Mouse (Mus musculus): ENCODE measurements around the gene Gm11937. TPM values are rescaled to one million over a fixed set of nuclear protein-coding genes. Genes with fewer than 3 reads are reported as not detected.
"Not testable (repeated sequence)": the region's sequence is repeated elsewhere in the genome, so short reads cannot be mapped to it uniquely, and the experiment has no call there.

Gene Gm11937
- total RNA-seq (2014; fragmentation: Nextera tagmentation) (not detected in 2 replicates), total RNA-seq (2017) (not detected in 2 replicates)

DNA sequence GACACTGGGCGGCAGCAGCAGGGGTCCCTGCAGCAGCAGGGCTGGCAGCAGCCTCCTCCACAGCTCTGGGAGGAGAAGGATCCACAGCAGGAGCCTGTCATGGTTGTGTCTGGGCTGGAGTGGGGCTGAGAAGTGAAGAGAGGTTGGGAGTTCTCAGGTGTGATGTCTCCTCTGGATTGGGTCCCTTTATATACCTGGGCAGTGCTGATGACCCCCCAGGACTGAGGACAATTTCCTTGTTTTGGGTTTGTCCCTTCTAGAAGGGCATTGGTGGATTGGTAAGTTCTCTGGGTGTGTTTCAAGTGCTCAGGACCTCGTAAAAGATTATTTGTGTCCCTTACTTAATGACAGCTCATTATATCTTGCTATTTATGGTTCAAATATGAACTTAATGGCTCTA lies at the start of gene Gm11937:
Gene Gm11937 (minus strand): TSS at position 101 of the 400 bp plus-strand sequence.
- ATAC-seq (replicated peaks; ENCODE audit: poor library complexity, severe bottlenecking) = not testable (repeated sequence)

DNA sequence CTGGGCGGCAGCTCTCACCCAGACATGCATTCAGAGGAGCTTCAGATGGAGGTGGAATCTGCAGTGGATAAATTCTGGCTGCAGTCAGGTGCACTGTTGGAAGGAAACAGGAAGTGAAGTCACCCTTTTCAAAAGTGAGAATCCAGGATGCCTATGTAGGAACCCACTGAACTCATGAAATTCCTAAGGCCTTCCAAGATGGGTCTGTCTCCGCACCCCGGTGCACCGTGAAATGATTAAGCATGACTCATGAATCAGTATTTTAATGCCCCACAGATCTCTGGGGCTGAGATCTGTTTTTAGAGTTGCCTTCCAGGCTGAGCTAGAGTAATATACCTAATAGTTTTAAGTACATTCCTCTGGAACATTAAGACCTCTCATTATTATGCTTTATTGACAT lies 49.3 kb upstream of the Gm11937 start:
- no peak for ATAC-seq (replicated peaks; ENCODE audit: poor library complexity, severe bottlenecking)

DNA sequence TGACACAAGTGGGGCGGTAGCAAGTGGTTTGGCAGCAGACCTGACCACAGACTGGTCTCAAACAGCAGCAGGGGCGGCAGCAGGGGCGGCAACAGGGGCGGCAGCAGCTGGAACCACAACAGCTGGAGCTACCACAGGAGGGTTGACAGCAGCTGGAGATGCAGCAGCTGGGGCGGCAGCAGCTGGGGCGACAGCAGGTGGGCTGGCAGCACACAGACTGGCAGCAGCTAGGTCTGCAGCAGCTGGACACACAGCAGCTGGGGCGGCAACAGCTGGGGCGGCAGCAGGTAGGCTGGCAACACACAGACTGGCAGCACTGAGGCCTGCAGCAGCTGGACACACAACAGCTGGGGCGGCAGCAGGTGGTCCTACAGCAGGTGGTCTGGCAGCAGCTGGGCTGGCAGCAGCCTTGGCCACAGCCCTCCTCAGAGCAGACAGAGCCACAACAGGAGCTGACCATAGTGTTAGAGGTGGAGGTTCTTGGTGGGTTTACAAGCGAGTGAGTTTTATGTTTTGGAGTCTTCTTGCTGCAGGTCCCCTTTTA lies 48.5 kb upstream of the Gm11937 start, which contains the start of gene Gm11563:
Gene Gm11563 (minus strand): TSS at position 494 of the 544 bp plus-strand sequence.
- not testable (repeated sequence) for ATAC-seq (replicated peaks; ENCODE audit: poor library complexity, severe bottlenecking)

DNA sequence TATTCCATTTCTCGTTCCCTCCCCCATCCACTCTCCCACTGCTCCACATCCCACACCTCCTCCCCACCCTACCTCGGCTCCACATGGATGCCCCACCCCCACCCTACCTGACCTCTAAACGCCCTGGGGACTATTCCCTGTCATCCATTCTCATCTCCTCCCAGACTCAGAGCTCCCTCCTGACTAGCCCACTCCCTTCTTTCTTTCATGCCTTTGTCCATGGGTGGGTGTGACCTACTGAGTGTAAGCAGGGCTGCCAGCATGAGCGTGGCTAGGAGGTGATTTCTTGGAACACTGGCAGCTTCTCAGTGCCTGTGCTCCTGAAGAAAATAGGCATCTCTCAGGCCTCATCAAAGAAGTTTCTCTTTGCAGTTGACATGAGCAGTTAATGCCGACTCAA lies 47.1 kb upstream of the Gm11937 start:
- no peak for ATAC-seq (replicated peaks; ENCODE audit: poor library complexity, severe bottlenecking)

DNA sequence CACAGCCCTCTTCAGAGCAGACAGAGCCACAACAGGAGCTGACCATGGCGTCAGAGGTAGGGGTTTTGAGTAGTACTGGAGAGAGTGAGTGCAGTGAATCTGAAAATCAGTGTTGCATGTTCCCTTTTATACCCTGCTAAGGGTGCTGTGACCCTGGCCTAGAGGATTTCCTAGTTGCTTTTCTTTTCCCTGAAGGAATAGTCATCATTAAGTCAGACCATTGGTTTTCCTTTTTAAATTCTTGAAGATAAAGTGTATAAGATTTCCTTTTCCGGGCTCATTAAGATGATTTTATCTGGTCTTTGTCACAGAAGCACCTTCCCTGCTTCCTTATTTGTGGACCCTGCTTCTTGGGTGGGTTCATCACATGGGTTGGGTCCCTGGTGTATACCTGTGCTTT lies 40.1 kb upstream of the Gm11937 start, which contains the start of gene Gm11555:
Gene Gm11555 (minus strand): TSS at position 101 of the 400 bp plus-strand sequence.
- ATAC-seq (replicated peaks; ENCODE audit: poor library complexity, severe bottlenecking) = no peak

DNA sequence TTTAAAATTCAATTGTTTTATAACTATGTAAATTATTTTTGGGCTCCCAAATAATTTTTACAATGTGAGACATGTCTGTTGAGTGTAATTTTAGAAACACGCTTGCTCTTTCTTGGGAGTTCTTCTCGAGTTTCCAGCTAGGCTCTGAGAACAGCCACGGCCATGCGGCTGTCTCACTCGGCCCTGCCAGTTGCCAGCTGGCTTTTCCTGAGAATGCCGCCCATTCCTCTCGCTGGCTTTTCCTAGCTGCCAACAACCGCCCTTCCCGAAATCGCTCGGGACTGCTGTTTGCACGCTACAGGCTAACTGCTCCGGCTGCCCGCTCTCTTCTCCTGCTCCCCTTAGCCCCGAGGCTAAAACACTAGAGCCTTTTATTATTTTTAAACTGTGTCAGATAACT lies 36.5 kb upstream of the Gm11937 start:
- no peak for ATAC-seq (replicated peaks; ENCODE audit: poor library complexity, severe bottlenecking)

DNA sequence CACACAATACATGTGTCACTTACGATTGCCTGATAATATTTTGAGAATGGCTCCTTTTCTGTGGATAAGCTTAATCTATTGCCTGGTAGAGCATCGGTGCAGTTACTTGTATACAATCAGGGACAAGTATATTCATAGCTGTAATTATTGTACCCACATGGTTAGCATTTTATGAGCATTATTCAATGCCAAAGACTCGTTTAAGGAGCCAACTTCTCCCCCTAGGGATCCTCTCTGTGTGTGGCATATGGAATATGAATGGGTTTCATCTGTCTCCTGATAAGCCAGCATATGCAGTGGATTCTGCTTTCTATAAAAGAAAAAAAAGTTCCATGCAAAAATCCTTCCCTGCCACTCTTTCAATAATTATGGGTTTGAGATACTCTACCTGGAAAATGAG lies 34.4 kb upstream of the Gm11937 start:
- ATAC-seq (replicated peaks; ENCODE audit: poor library complexity, severe bottlenecking) = no peak

DNA sequence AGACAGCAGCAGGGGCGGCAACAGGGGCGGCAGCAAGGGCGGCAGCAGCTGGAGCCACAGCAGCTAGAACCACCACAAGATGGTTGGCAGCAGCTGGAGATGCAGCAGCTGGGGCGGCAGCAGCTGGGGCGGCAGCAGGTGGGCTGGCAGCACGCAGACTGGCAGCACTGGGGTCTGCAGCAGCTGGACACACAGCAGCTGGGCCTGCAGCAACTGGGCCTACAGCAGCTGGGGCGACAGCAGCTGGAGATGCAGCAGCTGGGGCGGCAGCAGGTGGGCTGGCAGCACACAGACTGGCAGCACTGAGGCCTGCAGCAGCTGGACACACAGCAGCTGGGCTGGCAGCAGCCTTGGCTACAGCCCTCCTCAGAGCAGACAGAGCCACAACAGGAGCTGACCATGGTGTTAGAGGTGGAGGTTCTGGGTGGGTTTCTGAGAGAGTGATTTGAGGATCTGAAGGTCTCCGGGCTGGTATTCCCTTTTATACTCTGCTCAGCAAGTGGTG lies 33.7 kb upstream of the Gm11937 start, which contains the start of gene Krtap4-7:
Gene Krtap4-7 (minus strand): TSS at position 455 of the 505 bp plus-strand sequence.
- ATAC-seq (replicated peaks; ENCODE audit: poor library complexity, severe bottlenecking) = not testable (repeated sequence)

DNA sequence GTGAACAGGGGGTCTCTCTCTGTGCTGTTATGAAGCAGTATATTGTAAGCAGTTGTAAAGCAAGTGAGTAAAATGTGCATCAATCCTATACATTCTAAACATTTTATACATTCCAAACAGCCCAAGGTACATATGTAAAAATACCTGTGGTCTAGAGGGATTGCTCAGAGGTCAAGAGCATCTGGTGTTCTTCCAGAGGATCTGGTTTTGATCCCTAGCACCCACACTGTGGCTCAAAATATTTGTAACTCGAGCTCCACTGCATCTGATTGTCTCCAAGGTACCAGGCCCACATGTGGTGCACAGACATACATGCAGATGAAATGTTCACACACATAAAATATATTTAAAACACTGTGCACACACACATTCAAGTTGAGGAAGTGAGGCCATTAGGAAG lies 30.9 kb upstream of the Gm11937 start:
- ATAC-seq (replicated peaks; ENCODE audit: poor library complexity, severe bottlenecking) = no peak

DNA sequence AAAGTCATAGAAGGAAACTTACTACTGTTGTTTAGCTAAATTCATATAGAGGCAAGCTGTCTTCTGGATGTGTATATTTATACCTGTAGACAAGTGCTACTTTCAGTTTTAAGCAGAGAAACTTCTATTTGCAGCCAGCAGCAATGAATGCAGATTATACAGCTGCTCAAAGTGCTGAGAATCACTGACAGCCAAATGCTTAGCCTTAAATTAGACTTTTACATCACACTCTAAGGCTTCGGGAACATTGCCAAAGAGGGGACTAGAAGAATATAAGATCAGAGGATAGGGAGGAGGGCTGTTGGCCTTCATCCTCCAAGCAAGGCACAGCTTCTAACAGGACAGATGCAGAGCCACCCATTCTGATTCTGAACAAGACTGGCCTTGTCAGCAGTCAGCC lies 27.1 kb upstream of the Gm11937 start:
- ATAC-seq (replicated peaks; ENCODE audit: poor library complexity, severe bottlenecking) = no peak

DNA sequence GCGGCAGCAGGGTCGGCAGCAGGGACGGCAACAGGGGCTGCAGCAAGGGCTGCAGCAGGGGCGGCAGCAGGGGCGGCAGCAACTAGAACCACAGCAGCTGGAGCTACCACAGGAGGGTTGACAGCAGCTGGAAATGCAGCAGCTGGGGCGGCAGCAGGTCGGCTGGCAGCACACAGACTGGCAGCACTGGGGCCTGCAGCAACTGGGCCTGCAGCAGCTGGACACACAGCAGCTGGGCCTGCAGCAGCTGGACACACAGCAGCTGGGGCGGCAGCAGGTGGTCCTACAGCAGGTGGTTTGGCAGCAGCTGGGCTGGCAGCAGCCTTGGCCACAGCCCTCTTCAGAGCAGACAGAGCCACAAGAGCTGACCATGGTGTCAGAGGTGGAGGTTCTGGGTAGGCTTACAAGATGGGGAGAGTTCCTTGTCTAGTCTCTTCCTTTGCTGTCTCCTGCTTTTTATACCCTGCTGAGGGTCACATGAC lies 24.7 kb upstream of the Gm11937 start, which contains the start of gene Krtap4-2:
Gene Krtap4-2 (minus strand): TSS at position 432 of the 482 bp plus-strand sequence.
- ATAC-seq (replicated peaks; ENCODE audit: poor library complexity, severe bottlenecking) = no peak

DNA sequence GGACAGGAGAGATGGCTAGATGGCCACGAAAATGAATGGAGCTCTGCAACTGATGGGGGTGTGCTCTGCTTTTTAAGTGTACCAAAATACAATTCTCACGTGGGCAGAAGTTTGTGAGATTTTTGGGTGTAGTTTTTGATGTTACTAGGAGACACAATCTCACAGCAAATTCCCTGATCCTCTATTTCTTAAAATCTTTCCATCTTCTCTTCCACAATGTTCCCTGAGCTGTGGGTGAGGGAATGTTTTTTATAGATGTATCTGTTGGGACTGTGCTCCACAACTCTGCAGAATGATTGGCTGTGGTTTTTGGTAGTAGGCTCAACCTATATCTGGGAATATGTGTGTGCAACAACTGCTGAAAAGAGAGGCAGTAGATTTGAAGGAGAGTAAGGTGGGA lies 23.3 kb upstream of the Gm11937 start:
- no peak for ATAC-seq (replicated peaks; ENCODE audit: poor library complexity, severe bottlenecking)

DNA sequence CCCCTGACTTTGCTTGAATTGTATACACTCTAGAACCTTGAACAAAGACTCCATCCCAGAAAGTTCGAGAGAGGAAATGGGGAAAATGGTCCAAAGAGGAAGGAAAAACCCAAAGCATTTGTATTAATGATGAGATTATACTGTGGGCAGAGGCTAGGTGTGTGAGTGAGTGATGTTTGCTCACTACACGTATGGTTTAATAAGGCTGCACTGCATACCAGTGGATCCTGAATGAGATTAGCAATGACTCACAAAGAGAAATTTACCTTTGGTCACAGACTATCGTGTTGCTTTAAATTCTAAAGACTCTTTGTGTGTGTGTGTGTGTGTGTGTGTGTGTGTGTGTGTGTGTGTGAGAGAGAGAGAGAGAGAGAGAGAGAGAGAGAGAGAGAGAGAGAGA lies 20.9 kb upstream of the Gm11937 start:
- ATAC-seq (replicated peaks; ENCODE audit: poor library complexity, severe bottlenecking) = no peak

DNA sequence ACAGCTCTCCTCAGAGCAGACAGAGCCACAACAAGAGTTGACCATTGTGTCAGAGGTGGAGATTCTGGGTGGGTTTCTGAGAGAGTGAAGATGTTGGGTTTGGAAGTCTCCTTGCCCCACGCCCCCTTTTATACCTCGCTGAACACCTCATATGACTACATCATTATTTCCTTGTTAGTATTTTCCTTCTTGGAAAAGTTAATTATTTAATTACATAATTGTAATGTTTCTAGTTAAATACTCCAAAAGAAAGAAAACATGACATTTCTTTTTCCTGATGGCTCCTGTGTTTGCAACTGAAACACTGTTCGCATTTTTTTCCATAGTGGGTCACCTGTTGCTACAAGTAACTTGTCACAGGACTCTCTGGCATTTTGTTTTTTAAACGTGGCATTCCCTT lies 18.1 kb upstream of the Gm11937 start, which contains the start of gene Krtap4-1:
Gene Krtap4-1 (minus strand): TSS at position 101 of the 400 bp plus-strand sequence.
- ATAC-seq (replicated peaks; ENCODE audit: poor library complexity, severe bottlenecking) = no peak

DNA sequence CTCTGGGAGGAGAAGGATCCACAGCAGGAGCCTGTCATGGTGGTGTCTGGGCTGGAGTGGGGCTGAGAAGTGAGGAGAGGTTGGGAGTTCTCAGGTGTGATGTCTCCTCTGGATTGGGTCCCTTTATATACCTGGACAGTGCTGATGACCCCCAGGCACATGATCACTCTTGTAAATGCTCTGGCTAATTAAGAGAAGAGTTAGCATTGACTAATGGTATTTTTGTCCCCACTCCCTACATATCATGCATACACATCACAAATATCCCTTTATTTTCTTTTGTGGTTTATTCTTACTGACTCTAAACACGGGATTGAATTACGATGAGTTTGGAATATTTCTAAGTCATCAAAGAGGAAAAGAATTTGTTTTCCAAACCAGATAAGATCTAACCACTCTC lies 10.3 kb upstream of the Gm11937 start, which contains the start of gene Gm11562:
Gene Gm11562 (minus strand): TSS at position 101 of the 400 bp plus-strand sequence.
- ATAC-seq (replicated peaks; ENCODE audit: poor library complexity, severe bottlenecking) = no peak

DNA sequence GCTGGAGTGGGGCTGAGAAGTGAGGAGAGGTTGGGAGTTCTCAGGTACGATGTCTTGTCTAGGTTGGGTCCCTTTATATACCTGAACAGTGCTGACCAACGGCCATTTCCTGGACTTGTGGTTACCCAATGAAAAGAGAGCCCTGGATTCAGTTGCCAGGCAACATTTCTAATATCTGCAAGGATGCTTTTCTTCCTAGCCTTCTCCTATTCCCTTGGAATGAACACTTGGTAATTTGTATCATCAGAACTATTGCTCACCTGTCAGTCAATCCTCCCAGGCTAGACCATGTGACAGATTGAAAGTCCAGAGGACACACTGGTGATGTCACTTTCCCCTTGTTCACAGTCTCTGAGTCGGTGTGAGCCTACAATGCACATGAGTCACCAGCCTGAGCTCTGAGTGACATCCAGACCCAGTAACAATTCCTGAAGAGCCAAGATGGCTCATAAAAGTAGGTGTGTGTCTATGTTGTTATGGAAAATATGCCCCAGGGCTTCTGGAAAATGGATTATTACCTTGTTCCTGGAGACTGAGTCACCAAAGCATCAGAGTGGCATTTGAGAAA lies 4.9 kb upstream of the Gm11937 start, which contains the start of gene Krtap2-4:
Gene Krtap2-4 (minus strand): TSS at position 51 of the 568 bp plus-strand sequence.
- ATAC-seq (replicated peaks; ENCODE audit: poor library complexity, severe bottlenecking) = no peak

DNA sequence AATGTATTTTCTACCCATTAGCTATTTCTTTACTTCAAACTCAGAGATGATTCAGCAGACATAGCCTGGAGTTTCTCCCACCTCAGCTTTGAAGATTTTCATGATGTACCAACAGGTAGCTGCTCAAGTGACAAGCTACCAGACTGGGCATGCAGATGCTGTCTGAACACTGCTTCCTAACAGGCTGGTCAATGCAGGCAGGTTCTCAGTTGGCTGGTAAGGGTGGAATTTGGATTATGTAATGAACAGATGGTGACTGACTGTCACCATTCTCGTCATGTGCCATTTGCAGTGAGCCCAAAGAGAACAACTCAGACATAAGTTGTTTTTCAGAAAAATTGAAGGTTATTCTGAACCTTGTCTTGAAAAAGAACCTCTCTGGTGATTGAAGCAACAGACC lies 863 bp downstream of the Gm11937 start:
- no peak for ATAC-seq (replicated peaks; ENCODE audit: poor library complexity, severe bottlenecking)

DNA sequence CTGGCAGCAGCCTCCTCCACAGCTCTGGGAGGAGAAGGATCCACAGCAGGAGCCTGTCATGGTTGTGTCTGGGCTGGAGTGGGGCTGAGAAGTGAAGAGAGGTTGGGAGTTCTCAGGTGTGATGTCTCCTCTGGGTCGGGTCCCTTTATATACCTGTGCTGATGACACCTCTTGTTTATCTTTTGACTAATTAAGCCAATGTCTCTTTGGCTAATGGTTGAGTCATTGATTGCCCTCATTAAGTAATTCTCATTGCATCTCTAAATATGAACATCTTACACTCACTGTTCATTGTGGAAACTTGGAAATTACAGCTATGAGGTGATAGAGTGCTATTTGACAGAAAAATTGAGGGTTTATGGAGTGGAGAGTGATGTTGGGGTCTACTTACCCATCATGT lies 6.8 kb downstream of the Gm11937 start, which contains the start of gene Gm11938:
Gene Gm11938 (minus strand): TSS at position 101 of the 400 bp plus-strand sequence.
- ATAC-seq (replicated peaks; ENCODE audit: poor library complexity, severe bottlenecking) = not testable (repeated sequence)

DNA sequence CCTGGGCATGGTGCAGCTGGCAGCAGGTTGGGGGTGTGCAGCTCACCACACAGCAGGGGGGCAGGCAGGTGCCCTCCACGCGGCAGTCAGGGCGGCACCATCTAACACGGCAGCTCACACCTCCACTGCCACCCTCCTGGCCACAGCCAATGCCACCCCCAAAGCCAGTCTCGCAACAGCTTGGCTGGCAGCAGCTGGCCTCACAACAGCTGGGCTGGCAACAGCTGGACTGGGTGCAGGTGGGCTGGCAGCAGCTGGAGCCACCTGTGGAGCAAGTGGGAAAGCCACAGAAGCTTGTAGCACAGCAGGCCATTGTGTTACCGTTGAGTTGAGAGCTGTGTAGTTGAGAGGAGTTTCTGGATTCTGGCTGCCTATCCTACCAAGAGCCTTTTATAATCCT lies 12.2 kb downstream of the Gm11937 start, which contains the start of gene Krtap9-3:
Gene Krtap9-3 (minus strand): TSS at position 364 of the 400 bp plus-strand sequence.
- ATAC-seq (replicated peaks; ENCODE audit: poor library complexity, severe bottlenecking) = not testable (repeated sequence)

DNA sequence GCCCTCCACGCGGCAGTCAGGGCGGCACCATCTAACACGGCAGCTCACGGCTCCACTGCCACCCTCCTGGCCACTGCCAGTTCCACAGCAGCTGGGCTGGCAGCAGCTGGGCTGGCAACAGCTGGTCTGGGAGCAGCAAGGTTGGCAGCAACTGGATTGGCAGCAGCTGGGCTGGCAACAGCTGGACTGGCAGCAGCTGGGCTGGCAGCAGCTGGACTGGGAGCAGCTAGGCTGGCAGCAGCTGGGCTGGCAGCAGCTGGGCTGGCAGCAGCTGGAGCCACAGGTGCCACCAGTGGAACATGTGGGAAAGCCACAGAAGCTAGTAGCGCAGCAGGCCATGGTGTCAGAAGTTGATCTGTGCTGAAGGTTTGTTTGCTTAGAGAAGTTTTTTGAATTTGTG lies 19.0 kb downstream of the Gm11937 start, which contains the start of gene Krtap1-3:
Gene Krtap1-3 (minus strand): TSS at position 359 of the 400 bp plus-strand sequence.
- ATAC-seq (replicated peaks; ENCODE audit: poor library complexity, severe bottlenecking) = no peak

DNA sequence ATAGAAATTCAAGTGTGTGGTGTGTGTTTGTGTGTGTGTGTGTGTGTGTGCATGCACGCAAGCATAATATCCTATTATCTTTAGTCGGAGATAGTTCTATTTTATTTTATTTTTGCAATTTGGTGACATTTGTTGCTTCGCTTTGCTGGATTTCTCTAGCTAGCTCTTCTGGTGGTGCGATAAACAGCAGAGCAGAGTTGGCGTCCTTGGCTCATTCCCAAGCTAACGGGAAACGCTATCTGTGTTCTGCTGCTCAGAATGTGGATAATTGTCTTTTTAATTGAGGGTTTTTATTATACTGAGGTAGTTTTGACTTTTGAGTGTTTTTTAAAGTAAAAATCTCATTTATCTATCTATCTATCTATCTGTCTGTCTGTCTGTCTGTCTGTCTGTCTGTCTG lies 24.9 kb downstream of the Gm11937 start:
- no peak for ATAC-seq (replicated peaks; ENCODE audit: poor library complexity, severe bottlenecking)
